Mouse (Mus musculus) lung, postnatal 0 days (tissue): ENCODE results near the gene Ano4.

Experiments used
- CTCF ChIP-seq: IDR thresholded peaks from 2 replicates; pipeline ENCODE4 v1.5.1; 2016; ENCODE audit warnings: antibody characterized with exemption, mild to moderate bottlenecking
- EP300 ChIP-seq: IDR thresholded peaks from 2 replicates; pipeline ENCODE4 v1.6.1; 2016; ENCODE audit warnings: antibody characterized with exemption, mild to moderate bottlenecking, control low read depth

DNA sequence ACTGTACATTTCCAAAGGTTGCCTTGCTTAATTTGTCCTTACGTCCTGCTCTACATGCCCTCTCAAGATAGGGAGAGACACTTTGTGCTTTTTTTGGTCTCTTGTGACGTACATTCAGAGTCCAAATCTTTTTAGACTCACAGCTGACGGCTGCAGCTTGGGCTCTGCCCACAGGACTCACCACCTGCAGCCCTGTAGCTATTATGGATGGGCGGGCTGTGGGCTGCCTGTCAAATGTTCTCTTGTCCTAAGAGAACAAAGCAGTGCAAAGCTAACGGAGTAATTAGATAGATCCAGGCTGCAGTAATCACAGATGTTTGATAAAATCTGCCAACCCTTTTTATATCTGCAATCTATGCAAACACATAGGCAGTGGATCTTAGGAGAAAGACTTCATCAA, 325.6 kb downstream of the Ano4 start:
- TF ChIP-seq CTCF: no peak
- no peak for TF ChIP-seq EP300
